Mouse (Mus musculus): Measurements from ENCODE around the gene Trim7. TPM values are rescaled to one million over a fixed set of nuclear protein-coding genes. Genes with fewer than 3 reads are reported as not detected.

Trim7 gene
- polyA plus RNA-seq, 1 experiment: 13.0 TPM

DNA sequence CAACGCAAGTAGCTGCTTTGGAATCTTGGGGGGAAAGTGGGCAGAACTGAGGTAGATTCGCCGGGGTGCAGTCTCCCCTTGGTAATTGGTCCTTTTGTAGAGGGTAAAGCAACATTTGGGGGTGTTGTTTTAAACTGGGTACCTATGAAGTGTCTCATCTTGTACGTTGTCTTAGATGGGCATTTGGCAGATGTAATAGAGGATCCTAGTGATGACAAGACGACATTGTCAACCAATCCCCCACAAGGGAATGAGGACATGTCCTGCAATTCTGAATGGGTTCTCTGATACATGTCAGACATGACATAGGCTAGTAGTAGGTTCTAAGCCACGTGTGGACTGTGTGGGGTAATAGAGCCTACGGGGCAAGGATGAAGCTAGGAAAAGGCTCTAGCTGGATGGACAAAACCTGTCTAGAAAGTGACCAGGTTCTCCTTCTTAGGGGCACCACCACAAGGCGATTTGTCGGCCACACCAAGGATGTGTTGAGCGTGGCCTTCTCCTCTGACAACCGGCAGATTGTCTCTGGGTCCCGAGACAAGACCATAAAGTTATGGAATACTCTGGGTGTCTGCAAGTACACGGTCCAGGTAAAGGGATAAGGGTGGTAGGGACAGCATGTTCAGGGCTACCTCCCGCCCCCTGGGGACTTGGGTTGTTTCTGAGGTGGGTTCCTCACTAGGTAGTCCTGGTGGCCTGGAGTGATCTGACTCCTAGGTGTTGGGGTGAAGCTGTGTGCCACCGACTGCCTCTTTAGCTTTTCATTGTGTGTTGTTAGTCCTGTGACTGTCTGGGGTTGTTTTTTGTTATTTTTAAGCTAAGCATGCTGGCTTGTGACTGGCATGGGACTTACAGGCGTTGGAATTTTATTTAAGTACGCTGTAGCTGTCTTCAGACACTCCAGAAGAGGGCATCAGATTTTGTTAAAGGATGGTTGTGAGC is 23.8 kb upstream of the Trim7 start:
- Histone ChIP-seq H3K4me3 (ENCODE audit: control insufficient read depth, insufficient read depth, low read length) (no peak overlapping the region), H3K36me3 (ENCODE audit: control insufficient read depth, insufficient read depth, low read length) (peaks cover 56% of the 10 kb centered on the region), H3K27me3 (ENCODE audit: control insufficient read depth, insufficient read depth, low read length) (no peaks in the 10 kb centered on the region), H3K27ac (ENCODE audit: control insufficient read depth, insufficient read depth, low read length) (no peak overlapping the region), H3K4me1 (replicated peaks; ENCODE audit: control insufficient read depth, insufficient read depth, low read length) (peaks cover 9% of the 10 kb centered on the region)
- TF ChIP-seq POLR2A (IDR thresholded peaks at IDR 0.05; ENCODE audit: control insufficient read depth, extremely low read depth, insufficient read depth, low read length, poor library complexity) (no peak), CTCF (IDR thresholded peaks at IDR 0.05; ENCODE audit: borderline replicate concordance, control insufficient read depth, extremely low read depth, insufficient read depth, low read length, poor library complexity) (no peak)
- 80% methylated on average over 17 of the region's 17 CpGs for WGBS
- no peak for DNase-seq

DNA sequence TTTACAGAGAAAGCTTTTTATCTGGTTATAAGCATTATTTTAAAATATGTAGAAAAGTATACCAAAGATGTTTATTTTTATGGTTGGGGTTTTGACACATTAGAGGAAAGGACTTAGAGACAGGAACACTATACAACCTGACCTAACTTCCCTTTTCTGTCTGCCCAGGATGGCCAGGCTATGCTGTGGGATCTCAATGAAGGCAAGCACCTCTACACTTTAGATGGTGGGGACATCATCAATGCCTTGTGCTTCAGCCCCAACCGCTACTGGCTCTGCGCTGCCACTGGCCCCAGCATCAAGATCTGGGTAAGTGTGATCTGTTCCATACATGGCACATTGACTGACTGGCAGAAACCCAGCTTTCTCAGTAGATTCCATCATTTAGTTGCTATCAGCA is 22.0 kb upstream of the Trim7 start:
- peaks cover 9% of the 10 kb centered on the region for H3K4me1 ChIP-seq (replicated peaks; ENCODE audit: control insufficient read depth, insufficient read depth, low read length)
- peaks cover 75% of the 10 kb centered on the region for H3K36me3 ChIP-seq (ENCODE audit: control insufficient read depth, insufficient read depth, low read length)
- no peak overlapping the region for H3K4me3 ChIP-seq (ENCODE audit: control insufficient read depth, insufficient read depth, low read length)
- no peak overlapping the region for H3K27ac ChIP-seq (ENCODE audit: control insufficient read depth, insufficient read depth, low read length)
- TF ChIP-seq POLR2A (IDR thresholded peaks at IDR 0.05; ENCODE audit: control insufficient read depth, extremely low read depth, insufficient read depth, low read length, poor library complexity): no peak
- no peak for DNase-seq
- no peaks in the 10 kb centered on the region for H3K27me3 ChIP-seq (ENCODE audit: control insufficient read depth, insufficient read depth, low read length)
- WGBS: 97% methylated on average over 2 of the region's 2 CpGs

DNA sequence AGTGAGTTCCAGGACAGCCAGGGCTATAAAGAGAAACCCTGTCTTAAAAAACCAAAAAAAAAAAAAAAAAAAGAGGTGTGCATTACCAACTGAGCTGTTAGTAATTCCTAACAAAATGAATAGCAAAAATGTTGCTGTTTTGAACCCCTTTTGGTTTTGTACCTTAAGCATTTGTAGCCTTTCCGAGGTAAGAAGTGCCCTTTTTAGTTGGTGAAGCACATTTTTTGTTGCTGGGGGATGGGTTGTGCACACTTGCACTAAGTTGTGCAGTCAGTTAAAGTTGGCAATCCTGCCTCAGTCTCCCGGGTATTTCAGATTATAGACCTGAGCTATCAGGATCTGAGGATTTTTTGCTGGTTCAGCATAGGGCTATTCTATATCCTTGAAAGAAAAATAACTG is 21.0 kb upstream of the Trim7 start:
- Histone ChIP-seq H3K4me1 (replicated peaks; ENCODE audit: control insufficient read depth, insufficient read depth, low read length) (peaks cover 9% of the 10 kb centered on the region), H3K36me3 (ENCODE audit: control insufficient read depth, insufficient read depth, low read length) (peaks cover 77% of the 10 kb centered on the region), H3K4me3 (ENCODE audit: control insufficient read depth, insufficient read depth, low read length) (no peak overlapping the region), H3K27me3 (ENCODE audit: control insufficient read depth, insufficient read depth, low read length) (no peaks in the 10 kb centered on the region), H3K27ac (ENCODE audit: control insufficient read depth, insufficient read depth, low read length) (no peak overlapping the region)
- DNase-seq: no peak
- 90% methylated on average over 2 of the region's 2 CpGs for WGBS
- TF ChIP-seq POLR2A (IDR thresholded peaks at IDR 0.05; ENCODE audit: control insufficient read depth, extremely low read depth, insufficient read depth, low read length, poor library complexity) (no peak), CTCF (IDR thresholded peaks at IDR 0.05; ENCODE audit: borderline replicate concordance, control insufficient read depth, extremely low read depth, insufficient read depth, low read length, poor library complexity) (no peak)

DNA sequence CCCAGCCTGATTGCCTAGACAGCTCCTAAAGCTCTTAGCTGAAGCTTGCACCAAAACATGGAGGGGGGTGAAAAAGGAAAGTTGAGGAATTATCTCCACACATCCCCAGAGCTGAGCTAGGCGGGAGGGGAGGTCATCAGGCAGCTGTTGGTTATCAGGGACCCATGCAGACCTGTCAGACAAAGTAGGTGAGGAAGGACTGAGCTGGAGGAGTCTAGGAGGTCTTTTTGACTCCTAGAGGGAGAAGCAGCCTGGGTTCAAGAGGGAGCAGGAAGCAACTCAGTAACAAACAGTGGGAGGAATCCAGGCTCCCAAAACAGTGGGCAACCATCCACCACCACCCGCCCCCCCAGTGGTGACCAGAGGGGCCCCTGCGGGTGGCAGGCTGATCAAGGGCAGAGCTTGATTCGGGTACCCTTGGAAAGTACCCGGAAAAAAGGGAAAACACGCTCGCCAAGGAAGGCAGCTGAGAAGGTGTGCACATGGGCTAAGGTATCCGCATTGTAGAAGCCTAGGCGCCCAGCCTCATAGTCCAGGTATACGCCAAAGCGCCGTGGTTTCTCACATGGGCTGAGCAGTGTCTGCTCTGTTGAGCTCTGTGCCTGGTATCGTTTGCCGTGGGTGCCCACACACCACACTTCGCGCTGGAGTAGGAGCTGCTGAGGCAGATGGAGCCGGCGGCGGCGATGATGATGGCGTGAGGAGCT is 18.9 kb upstream of the Trim7 start:
- 88% methylated on average over 21 of the region's 21 CpGs for WGBS
- Histone ChIP-seq H3K27ac (ENCODE audit: control insufficient read depth, insufficient read depth, low read length) (no peak overlapping the region), H3K4me3 (ENCODE audit: control insufficient read depth, insufficient read depth, low read length) (no peak overlapping the region), H3K36me3 (ENCODE audit: control insufficient read depth, insufficient read depth, low read length) (peaks cover 90% of the 10 kb centered on the region), H3K27me3 (ENCODE audit: control insufficient read depth, insufficient read depth, low read length) (no peaks in the 10 kb centered on the region), H3K4me1 (replicated peaks; ENCODE audit: control insufficient read depth, insufficient read depth, low read length) (peaks cover 4% of the 10 kb centered on the region; the same call in 1 of the 2 replicates)
- no peak for DNase-seq
- TF ChIP-seq POLR2A (IDR thresholded peaks at IDR 0.05; ENCODE audit: control insufficient read depth, extremely low read depth, insufficient read depth, low read length, poor library complexity) (no peak), CTCF (IDR thresholded peaks at IDR 0.05; ENCODE audit: borderline replicate concordance, control insufficient read depth, extremely low read depth, insufficient read depth, low read length, poor library complexity) (no peak)

DNA sequence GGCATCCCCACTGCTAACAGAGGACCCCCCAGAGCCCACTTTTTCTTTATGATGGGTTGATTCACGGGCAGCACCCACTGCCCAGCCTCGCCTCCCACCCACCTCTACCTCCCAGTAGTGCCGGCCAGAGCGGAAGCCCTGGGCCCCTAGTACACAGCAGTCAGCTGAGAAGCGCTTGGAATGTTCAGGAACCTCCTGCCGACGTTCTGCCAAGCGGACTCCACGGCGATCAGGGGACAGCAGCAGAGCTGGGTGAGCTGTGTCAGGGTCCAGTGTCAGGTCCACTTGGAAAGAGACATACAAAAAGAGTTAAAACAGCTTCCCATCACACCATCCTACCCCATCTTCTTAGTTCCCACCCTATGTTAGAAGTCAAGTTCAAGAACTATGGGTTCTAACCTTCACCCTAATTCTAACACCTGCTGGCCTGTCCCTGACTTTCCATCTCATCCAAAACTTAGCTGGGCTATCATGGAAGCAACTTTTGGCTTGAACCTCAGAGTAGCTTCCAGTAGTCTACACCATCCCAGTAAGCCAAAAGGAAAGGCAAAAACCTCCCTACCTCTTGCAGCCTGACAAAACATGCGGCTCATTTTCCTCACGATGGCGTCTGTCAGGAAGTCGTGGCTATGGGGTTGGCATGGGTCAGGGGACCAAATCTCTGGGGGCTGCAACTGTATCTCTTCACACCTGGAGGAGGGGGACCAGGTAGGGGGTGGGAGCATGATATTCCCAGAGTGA is 18.2 kb upstream of the Trim7 start:
- peaks cover 88% of the 10 kb centered on the region for H3K36me3 ChIP-seq (ENCODE audit: control insufficient read depth, insufficient read depth, low read length)

DNA sequence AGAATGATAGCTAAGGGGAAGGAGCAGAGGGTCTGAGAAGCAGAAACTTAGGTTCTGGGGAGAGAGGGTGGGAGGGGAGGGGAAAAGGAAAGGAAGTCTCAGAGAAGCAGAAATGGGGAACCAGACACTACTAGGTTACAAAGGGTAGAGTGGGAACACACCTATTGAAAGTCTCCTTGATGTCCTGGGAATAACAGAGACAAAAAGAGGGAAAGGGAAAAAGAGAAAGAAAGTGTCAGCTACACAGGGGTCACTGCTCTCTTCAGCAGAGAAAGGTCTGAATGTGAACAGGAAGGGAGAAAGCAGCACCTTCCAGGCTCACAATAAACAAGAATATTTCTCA is 17.7 kb upstream of the Trim7 start:
- H3K27ac ChIP-seq (ENCODE audit: control insufficient read depth, insufficient read depth, low read length): no peak overlapping the region
- no peak overlapping the region for H3K4me3 ChIP-seq (ENCODE audit: control insufficient read depth, insufficient read depth, low read length)
- no peaks in the 10 kb centered on the region for H3K27me3 ChIP-seq (ENCODE audit: control insufficient read depth, insufficient read depth, low read length)
- TF ChIP-seq CTCF (IDR thresholded peaks at IDR 0.05; ENCODE audit: borderline replicate concordance, control insufficient read depth, extremely low read depth, insufficient read depth, low read length, poor library complexity) (no peak), POLR2A (IDR thresholded peaks at IDR 0.05; ENCODE audit: control insufficient read depth, extremely low read depth, insufficient read depth, low read length, poor library complexity) (no peak)
- peaks cover 83% of the 10 kb centered on the region for H3K36me3 ChIP-seq (ENCODE audit: control insufficient read depth, insufficient read depth, low read length)
- no peaks in the 10 kb centered on the region for H3K4me1 ChIP-seq (replicated peaks; ENCODE audit: control insufficient read depth, insufficient read depth, low read length)
- no peak for DNase-seq

More for the DNA sequence above, 18.2 kb upstream of the Trim7 start:
- H3K4me1 ChIP-seq (replicated peaks; ENCODE audit: control insufficient read depth, insufficient read depth, low read length): no peaks in the 10 kb centered on the region
- no peak overlapping the region for H3K4me3 ChIP-seq (ENCODE audit: control insufficient read depth, insufficient read depth, low read length)
- no peak overlapping the region for H3K27ac ChIP-seq (ENCODE audit: control insufficient read depth, insufficient read depth, low read length)
- H3K27me3 ChIP-seq (ENCODE audit: control insufficient read depth, insufficient read depth, low read length): no peaks in the 10 kb centered on the region
- 80% methylated on average over 14 of the region's 14 CpGs for WGBS
- DNase-seq: no peak
- TF ChIP-seq POLR2A (IDR thresholded peaks at IDR 0.05; ENCODE audit: control insufficient read depth, extremely low read depth, insufficient read depth, low read length, poor library complexity) (no peak), CTCF (IDR thresholded peaks at IDR 0.05; ENCODE audit: borderline replicate concordance, control insufficient read depth, extremely low read depth, insufficient read depth, low read length, poor library complexity) (no peak)

Data from thymus, adult 2 months (tissue).